Mouse (Mus musculus): Measurements from ENCODE around the gene Atpaf1. TPM values are rescaled to one million over a fixed set of nuclear protein-coding genes. Genes with fewer than 3 reads are reported as not detected.

Gene Atpaf1
- polyA plus RNA-seq, 1 experiment from 2014 or later = 48.1 TPM

DNA sequence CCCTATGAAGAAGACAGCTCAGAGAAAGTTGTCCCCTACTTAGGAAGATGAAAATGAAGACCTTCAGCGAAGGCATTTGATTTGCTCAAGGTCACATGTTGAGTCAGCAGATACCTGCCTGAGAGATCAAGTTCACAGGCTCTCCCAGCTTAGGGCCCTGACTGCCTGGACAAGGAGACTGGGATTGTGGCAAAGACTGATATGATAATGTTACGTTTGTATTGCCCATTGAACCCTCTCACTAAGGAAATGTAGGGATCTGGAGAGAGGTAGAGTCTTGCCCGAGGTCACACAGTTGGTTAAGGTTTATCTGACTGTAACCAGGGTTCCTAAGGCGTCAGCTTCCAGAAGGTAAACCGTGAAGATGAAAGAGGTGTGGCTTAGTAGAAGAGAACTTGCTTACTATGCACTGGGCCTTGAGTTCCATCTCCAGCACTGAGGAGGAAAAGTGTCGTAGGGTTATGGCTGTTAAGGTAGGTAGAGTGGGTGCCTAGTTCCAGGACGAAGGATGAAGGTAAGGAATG is 961 bp downstream of the Atpaf1 start:
- H3K27me3 ChIP-seq (ENCODE audit: control insufficient read depth, insufficient read depth, low read length) = no peaks in the 10 kb centered on the region
- no peaks in the 10 kb centered on the region for H3K36me3 ChIP-seq (ENCODE audit: control insufficient read depth, insufficient read depth, low read length)
- H3K4me1 ChIP-seq (ENCODE audit: control insufficient read depth, insufficient read depth, low read length) = peaks cover 6% of the 10 kb centered on the region; the same call in 1 of the 2 replicates
- peak overlapping the region; percentile 73 for H3K4me2 ChIP-seq (ENCODE audit: low read depth, low read length)
- peak overlapping the region; percentile 78 for H3K9ac ChIP-seq (replicated peaks; ENCODE audit: low read depth, low read length)
- H3K9me3 ChIP-seq (ENCODE audit: control insufficient read depth, low read length) = no peaks in the 10 kb centered on the region
- peak; percentile 28; the same call in 1 of the 2 replicates for ATAC-seq (ENCODE audit: low read depth)
- peak overlapping the region; percentile 67 for H3K4me3 ChIP-seq (ENCODE audit: low read depth, low read length)
- no peak overlapping the region for H3K27ac ChIP-seq (ENCODE audit: low read depth, low read length)
- WGBS = 61% methylated on average over 7 of the region's 7 CpGs

DNA sequence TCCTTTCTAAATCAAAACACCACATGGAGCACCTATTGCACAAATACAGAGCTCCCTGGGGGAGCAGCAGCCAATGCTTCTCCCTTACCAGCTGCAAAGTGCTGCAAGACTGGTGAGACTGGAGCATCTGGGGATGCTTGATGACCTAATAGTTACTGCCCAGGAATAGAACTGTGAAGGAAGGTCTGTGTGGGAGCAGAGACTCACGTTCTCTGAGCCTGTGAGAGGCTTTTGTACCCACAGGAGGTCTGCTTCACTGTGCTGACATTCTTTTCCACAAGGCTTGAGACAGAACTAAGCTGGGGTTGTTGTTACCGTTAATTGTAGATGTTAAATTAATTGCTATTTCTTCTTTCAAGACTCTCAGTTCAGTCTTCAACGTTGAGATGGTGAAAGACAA is 6.3 kb downstream of the Atpaf1 start:
- no peak overlapping the region for H3K4me2 ChIP-seq (ENCODE audit: low read depth, low read length)
- no peak overlapping the region for H3K4me3 ChIP-seq (ENCODE audit: low read depth, low read length)
- H3K9ac ChIP-seq (replicated peaks; ENCODE audit: low read depth, low read length) = no peak overlapping the region
- H3K36me3 ChIP-seq (ENCODE audit: control insufficient read depth, insufficient read depth, low read length) = peaks cover 13% of the 10 kb centered on the region; the same call in 1 of the 2 replicates
- peaks cover under 1% of the 10 kb centered on the region; the same call in 1 of the 2 replicates for H3K4me1 ChIP-seq (ENCODE audit: control insufficient read depth, insufficient read depth, low read length)
- WGBS = 61% methylated on average over 3 of the region's 3 CpGs
- no peaks in the 10 kb centered on the region for H3K27me3 ChIP-seq (ENCODE audit: control insufficient read depth, insufficient read depth, low read length)
- ATAC-seq (ENCODE audit: low read depth) = no peak
- H3K9me3 ChIP-seq (ENCODE audit: control insufficient read depth, low read length) = no peaks in the 10 kb centered on the region
- no peak overlapping the region for H3K27ac ChIP-seq (ENCODE audit: low read depth, low read length)

- Histone ChIP-seq H3K9me3 (ENCODE audit: control insufficient read depth, low read length) (no peaks in the 10 kb centered on the region), H3K27me3 (ENCODE audit: control insufficient read depth, insufficient read depth, low read length) (no peaks in the 10 kb centered on the region), H3K27ac (ENCODE audit: low read depth, low read length) (no peak overlapping the region), H3K4me3 (ENCODE audit: low read depth, low read length) (no peak overlapping the region), H3K4me1 (ENCODE audit: control insufficient read depth, insufficient read depth, low read length) (no peaks in the 10 kb centered on the region), H3K4me2 (ENCODE audit: low read depth, low read length) (no peak overlapping the region), H3K9ac (replicated peaks; ENCODE audit: low read depth, low read length) (no peak overlapping the region), H3K36me3 (ENCODE audit: control insufficient read depth, insufficient read depth, low read length) (peaks cover 39% of the 10 kb centered on the region; the same call in 1 of the 2 replicates)
- no peak for ATAC-seq (ENCODE audit: low read depth)
- WGBS = 40% methylated on average over 3 of the region's 3 CpGs
Measured at GRCm38 (mm10) chr4:115795360-115795759, 10.7 kb downstream of the Atpaf1 start.

DNA sequence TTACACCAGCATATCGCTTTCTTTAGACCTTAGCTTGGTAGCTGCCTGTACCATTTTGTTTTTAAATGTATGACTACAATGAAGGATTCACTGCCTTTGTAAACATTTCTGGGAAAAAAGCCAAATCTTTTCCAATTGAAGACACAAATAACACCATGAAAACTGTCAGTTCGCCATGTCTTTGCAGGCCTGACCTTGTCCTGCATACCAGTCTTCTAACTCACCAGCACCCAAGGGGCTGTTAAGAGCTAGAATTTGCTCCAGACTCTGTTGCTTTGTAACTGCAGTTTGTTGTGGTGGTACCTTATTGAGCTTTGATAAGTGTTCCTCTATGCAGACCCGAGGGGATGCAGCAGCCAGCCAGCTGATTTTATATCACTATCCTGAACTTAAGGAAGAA is 15.4 kb downstream of the Atpaf1 start:
- no peak for ATAC-seq (ENCODE audit: low read depth)
- WGBS = 58% methylated on average over 3 of the region's 3 CpGs
- no peaks in the 10 kb centered on the region for H3K9me3 ChIP-seq (ENCODE audit: control insufficient read depth, low read length)
- no peaks in the 10 kb centered on the region for H3K4me1 ChIP-seq (ENCODE audit: control insufficient read depth, insufficient read depth, low read length)
- peaks cover 40% of the 10 kb centered on the region; the same call in 1 of the 2 replicates for H3K36me3 ChIP-seq (ENCODE audit: control insufficient read depth, insufficient read depth, low read length)
- H3K27ac ChIP-seq (ENCODE audit: low read depth, low read length) = no peak overlapping the region
- no peak overlapping the region for H3K4me2 ChIP-seq (ENCODE audit: low read depth, low read length)
- H3K9ac ChIP-seq (replicated peaks; ENCODE audit: low read depth, low read length) = no peak overlapping the region
- H3K4me3 ChIP-seq (ENCODE audit: low read depth, low read length) = no peak overlapping the region
- no peaks in the 10 kb centered on the region for H3K27me3 ChIP-seq (ENCODE audit: control insufficient read depth, insufficient read depth, low read length)

DNA sequence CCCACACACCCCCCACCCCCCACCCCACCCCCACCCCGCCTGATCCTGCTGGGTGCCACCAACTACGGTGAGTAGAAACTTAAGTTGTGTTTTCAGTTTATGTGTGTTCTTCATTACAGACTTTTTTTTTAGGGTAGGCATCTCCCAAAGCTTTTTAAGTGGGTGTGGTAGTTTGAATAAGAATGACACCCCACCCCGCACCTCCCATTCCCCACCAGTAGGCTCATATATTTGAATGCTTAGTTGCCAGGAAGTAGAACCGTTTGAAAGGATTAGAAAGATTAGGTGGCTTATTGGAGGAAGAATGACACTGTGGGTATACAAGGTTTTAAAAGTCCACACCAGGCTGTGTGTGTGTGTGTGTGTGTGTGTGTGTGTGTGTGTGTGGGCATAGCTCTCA is 27.7 kb downstream of the Atpaf1 start:
- Histone ChIP-seq H3K9me3 (ENCODE audit: control insufficient read depth, low read length) (no peaks in the 10 kb centered on the region), H3K4me3 (ENCODE audit: low read depth, low read length) (no peak overlapping the region), H3K4me2 (ENCODE audit: low read depth, low read length) (no peak overlapping the region), H3K4me1 (ENCODE audit: control insufficient read depth, insufficient read depth, low read length) (no peaks in the 10 kb centered on the region), H3K27ac (ENCODE audit: low read depth, low read length) (no peak overlapping the region), H3K36me3 (ENCODE audit: control insufficient read depth, insufficient read depth, low read length) (no peaks in the 10 kb centered on the region), H3K27me3 (ENCODE audit: control insufficient read depth, insufficient read depth, low read length) (no peaks in the 10 kb centered on the region), H3K9ac (replicated peaks; ENCODE audit: low read depth, low read length) (no peak overlapping the region)
- no peak for ATAC-seq (ENCODE audit: low read depth)
- WGBS = 91% methylated on average over 4 of the region's 4 CpGs

- WGBS = 93% methylated on average over 5 of the region's 5 CpGs
- Histone ChIP-seq H3K9me3 (ENCODE audit: control insufficient read depth, low read length) (no peaks in the 10 kb centered on the region), H3K36me3 (ENCODE audit: control insufficient read depth, insufficient read depth, low read length) (no peaks in the 10 kb centered on the region), H3K27me3 (ENCODE audit: control insufficient read depth, insufficient read depth, low read length) (no peaks in the 10 kb centered on the region), H3K27ac (ENCODE audit: low read depth, low read length) (no peak overlapping the region), H3K4me3 (ENCODE audit: low read depth, low read length) (no peak overlapping the region), H3K4me1 (ENCODE audit: control insufficient read depth, insufficient read depth, low read length) (no peaks in the 10 kb centered on the region), H3K4me2 (ENCODE audit: low read depth, low read length) (no peak overlapping the region), H3K9ac (replicated peaks; ENCODE audit: low read depth, low read length) (no peak overlapping the region)
- no peak for ATAC-seq (ENCODE audit: low read depth)
Measured at GRCm38 (mm10) chr4:115815606-115816005, 31.0 kb downstream of the Atpaf1 start.

- no peak for ATAC-seq (ENCODE audit: low read depth)
- Histone ChIP-seq H3K27me3 (ENCODE audit: control insufficient read depth, insufficient read depth, low read length) (no peaks in the 10 kb centered on the region), H3K4me3 (ENCODE audit: low read depth, low read length) (no peak overlapping the region), H3K9ac (replicated peaks; ENCODE audit: low read depth, low read length) (no peak overlapping the region), H3K27ac (ENCODE audit: low read depth, low read length) (no peak overlapping the region), H3K4me2 (ENCODE audit: low read depth, low read length) (no peak overlapping the region), H3K36me3 (ENCODE audit: control insufficient read depth, insufficient read depth, low read length) (no peaks in the 10 kb centered on the region), H3K4me1 (ENCODE audit: control insufficient read depth, insufficient read depth, low read length) (no peaks in the 10 kb centered on the region), H3K9me3 (ENCODE audit: control insufficient read depth, low read length) (no peaks in the 10 kb centered on the region)
- 77% methylated on average over 3 of the region's 3 CpGs for WGBS
Measured at GRCm38 (mm10) chr4:115820199-115820598, 35.6 kb downstream of the Atpaf1 start.

DNA sequence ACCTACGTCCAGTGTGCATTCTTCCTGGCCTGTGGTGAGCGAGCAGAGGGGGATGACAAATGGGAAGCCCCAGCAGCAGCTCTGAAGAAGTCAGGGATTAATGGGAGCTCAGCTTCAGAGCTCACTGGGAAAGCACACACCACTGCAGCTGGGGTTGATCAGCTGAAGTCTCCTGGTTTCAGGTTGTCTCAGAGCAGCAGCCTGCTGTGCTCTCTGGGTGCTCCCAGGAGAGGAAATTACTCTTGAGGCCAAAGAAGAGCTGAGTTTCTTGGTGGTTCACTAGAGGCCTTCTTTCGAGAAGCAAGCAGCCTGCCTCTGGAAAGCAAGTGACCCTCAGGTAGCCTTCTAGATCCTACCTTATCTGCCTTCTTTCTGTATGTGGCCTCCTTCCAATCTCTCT is 36.3 kb downstream of the Atpaf1 start:
- Histone ChIP-seq H3K27ac (ENCODE audit: low read depth, low read length) (no peak overlapping the region), H3K9ac (replicated peaks; ENCODE audit: low read depth, low read length) (no peak overlapping the region), H3K27me3 (ENCODE audit: control insufficient read depth, insufficient read depth, low read length) (no peaks in the 10 kb centered on the region), H3K9me3 (ENCODE audit: control insufficient read depth, low read length) (no peaks in the 10 kb centered on the region), H3K4me3 (ENCODE audit: low read depth, low read length) (no peak overlapping the region), H3K4me2 (ENCODE audit: low read depth, low read length) (no peak overlapping the region), H3K4me1 (ENCODE audit: control insufficient read depth, insufficient read depth, low read length) (no peaks in the 10 kb centered on the region), H3K36me3 (ENCODE audit: control insufficient read depth, insufficient read depth, low read length) (no peaks in the 10 kb centered on the region)
- ATAC-seq (ENCODE audit: low read depth) = no peak
- WGBS = 78% methylated on average over 3 of the region's 3 CpGs

DNA sequence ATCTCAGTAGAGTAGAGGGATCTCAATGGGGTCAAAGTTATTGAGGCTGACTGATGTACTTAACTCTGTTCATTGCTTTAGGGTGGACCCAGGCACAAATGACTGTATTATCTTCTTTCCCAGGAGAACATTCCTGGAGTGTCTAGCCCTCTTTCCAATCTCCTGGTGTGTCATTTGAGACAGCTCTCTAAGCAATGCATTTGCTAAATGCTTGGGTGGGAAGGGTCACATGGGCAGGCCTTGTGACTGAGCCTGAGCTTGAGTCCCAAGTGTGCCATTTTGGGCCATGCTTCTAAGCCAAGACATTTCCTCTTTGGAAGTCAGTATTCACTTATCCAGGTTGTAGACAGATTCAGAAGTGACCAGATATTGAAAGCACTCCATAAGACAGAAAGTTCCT is 36.8 kb downstream of the Atpaf1 start:
- Histone ChIP-seq H3K4me2 (ENCODE audit: low read depth, low read length) (no peak overlapping the region), H3K4me3 (ENCODE audit: low read depth, low read length) (no peak overlapping the region), H3K9ac (replicated peaks; ENCODE audit: low read depth, low read length) (no peak overlapping the region), H3K36me3 (ENCODE audit: control insufficient read depth, insufficient read depth, low read length) (no peaks in the 10 kb centered on the region), H3K27ac (ENCODE audit: low read depth, low read length) (no peak overlapping the region), H3K4me1 (ENCODE audit: control insufficient read depth, insufficient read depth, low read length) (no peaks in the 10 kb centered on the region), H3K27me3 (ENCODE audit: control insufficient read depth, insufficient read depth, low read length) (no peaks in the 10 kb centered on the region), H3K9me3 (ENCODE audit: control insufficient read depth, low read length) (no peaks in the 10 kb centered on the region)
- no peak for ATAC-seq (ENCODE audit: low read depth)

Data from neural tube, embryonic 14.5 days (tissue).